Mouse (Mus musculus): ENCODE measurements at regions not wholly inside any gene's neighbourhood (a gene's known extent, or its start where the extent isn't known, plus 50 kb on each side); places are given as distances from the start of the nearest gene placed in this dataset.

DNA sequence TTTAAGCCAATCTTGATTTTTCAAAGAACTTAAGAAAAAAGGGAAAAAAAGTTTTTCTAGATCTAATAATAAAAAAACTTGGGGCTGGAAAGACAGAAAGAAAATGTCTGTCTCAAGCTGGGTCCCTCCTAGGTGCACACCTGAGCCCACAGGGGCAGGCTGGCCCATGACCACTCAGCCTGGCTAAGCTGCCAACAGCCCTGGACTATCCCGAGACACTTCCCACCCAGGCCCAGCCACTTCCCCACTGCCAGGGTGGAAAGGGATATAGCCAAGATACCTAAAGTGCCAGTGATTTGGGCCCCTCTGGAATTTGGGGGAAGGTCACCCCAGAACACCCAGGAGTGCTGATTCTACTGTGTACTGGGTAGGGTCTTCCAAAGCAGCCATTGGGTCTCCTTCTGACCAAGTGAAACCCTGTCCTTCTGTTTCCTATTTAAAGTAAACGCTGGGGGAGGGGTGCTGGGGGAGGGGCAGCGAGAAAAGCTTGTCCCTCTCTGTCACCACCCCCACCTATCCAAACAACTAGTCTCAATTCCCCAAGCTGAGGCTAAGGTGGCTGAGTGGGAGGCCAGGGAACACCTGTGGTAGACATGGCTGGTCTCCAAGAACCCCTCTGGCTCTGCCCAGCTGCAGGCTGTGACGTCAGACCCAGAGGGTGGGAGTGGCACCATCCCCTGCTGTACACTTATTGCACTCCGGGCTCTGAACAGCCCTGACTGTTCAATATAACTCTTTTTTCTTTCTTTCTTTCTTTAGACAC lies 62.6 kb downstream of the Mcfd2 start:
- DNase-seq (ENCODE audit: low spot score) = peak; percentile 27

DNA sequence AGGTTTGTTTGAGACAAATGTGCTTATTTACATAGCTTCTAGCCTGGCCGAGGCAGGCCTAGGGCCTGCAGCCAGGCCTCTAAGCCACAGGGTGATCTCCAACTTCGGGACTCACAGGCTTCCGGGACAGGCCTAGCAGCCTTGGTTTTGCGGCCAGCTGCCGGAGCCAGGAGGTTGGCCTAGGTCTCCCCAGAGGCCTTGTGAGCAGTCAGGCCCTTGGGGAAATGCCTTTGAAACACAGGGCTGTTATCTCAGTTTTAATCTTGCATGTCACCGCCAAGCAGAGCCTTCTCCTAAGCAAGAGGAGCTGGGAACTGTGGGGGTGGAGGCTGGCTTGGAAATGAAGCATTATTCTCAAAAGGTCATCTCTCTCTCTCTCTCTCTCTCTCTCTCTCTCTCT lies 63.2 kb downstream of the Mcfd2 start:
- peak; percentile 93 for DNase-seq (ENCODE audit: low spot score)

DNA sequence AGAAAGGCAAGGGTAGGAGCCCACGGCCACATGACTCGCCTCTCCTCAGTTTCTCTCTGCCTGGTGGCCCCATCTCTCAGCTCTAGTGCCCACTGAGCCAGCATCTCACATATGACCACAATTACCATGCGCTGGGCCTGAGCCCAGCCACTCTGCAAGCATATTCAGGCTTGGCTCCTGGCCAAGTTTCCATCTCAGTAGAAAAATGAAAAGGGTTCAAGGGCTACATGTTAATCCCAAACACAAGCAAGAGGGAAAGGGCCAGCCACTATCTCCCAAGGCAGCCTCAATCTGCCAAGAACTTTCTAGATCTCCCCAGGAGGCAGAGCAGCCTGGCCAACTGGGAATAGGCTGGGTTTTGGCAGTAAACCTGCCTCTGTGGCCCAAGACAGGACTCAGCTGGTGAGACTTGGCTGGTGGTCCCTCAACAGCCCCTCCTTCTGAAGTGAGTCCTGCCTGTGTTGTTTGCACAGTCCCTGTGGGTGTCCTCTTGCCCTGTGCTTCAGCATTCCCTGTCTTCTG lies 65.0 kb downstream of the Mcfd2 start:
- peak; percentile 41 for DNase-seq (ENCODE audit: low spot score)

DNA sequence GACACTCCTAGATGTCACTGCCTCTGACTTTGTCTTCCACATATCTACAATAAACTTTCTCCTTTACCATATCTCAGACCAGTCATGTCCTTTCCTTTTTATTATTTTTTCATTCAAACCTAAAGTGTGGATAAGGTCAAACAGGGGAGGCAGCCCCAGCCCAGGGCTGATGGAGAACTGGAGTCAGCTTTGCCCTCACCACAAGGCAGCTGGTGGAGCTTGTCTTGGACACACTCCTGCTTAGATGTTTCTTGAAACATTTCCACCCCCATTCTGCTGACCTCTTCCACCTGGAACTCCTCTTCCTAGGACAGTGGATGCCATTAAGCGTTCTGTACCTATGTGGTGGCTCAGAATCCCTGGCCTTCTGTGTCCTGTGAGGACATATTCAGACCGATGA lies 65.6 kb downstream of the Mcfd2 start:
- no peak for DNase-seq (ENCODE audit: low spot score)

DNA sequence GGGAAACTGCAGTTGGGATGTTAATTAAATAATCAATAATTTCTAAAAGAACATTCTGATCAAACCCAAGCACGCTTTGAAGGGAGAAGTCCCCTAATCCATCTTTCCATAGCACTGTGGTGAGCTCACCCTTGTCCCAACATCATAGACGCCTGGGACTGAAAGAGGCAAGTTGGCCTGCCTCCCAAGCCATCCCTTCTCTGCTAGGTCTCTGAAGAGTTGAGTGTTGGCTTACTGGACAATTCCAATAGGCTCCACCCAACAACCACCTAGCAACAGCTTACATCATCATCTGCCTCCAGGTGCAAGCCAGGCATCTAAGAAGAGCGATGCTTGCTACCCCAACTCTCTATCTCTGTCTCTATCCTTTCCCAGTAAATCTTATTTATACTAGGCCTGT lies 66.6 kb downstream of the Mcfd2 start:
- no peak for DNase-seq (ENCODE audit: low spot score)

DNA sequence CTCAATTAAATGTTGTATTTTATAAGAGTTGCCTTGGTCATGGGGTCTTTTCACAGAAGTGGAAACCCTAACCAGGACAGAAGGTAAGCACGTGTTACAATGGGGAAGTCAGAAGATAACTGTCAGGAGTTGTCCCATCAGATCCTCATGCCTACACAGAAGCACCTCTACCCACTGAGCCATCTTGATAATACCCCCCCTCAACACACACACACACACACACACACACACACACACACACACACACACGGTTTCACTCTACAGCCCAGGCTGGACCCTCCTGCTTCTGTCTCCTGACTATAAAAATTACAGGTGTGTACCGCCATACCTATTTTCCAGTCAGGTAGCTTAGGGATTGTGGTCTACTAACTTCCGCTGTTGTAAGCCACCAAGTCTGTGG lies 68.3 kb downstream of the Mcfd2 start:
- DNase-seq (ENCODE audit: low spot score) = no peak

DNA sequence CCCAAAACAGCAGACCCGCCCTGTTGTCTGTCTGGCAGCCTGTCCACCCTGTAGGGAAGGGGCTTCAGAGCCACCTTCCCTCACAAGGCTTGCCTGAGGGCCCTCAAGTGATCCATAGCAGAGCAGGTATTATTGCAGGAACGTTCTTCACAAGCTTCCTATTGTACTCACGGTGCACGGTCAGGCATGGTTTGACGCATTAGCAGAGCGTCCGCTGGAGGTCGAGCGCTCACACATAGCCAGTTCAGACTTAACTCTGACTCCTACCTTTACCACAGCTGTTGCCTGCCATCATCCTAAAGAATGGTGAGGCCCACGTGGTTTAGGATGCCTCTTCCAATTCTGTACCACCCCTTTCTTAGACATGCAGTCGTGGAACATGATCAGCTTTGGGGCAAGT lies 71.1 kb downstream of the Mcfd2 start:
- DNase-seq (ENCODE audit: low spot score) = no peak

DNA sequence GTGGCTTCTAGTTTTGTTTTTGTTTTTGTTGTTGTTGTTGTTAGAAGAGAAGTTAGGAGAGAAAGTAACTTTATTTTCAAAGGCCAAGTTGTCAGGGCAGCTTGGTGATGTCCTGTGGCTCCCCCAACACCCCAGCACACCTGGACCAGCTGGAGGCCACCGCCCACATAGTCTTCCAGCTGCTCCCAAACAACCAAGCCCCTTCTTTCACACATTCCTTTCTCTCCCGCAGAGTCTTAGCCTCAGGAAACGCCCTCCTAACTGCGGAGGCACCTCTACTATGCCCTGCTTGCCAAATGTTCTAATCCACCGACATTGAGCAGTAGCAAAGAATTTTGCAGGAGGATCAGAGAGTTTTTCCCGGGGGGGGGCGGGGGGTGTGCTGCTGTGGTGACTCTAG lies 72.3 kb downstream of the Mcfd2 start:
- DNase-seq (ENCODE audit: low spot score) = no peak

DNA sequence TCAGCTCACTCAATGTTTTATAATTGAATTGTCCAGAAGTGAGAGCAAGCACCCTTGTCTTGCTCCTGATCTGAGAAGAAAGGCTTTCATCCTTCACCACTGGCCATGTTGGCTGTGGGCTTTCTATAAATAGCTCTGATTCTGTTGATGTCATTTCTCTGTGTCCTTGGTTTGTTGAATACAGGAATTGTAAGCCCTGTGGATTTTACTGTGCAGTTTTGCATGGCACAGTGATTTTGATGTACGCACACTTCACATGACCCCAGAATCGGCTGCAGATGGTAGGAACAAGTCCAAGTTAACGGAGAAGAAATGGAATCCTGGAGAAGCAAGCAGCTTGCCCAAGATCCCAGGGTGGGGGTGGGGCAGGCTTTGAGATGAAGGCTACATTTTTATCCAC lies 76.1 kb downstream of the Mcfd2 start:
- DNase-seq (ENCODE audit: low spot score) = no peak

Measured in MN1 (cell line).